Mouse (Mus musculus) stomach, embryonic 14.5 days (tissue): Measurements from ENCODE around the gene Fto. TPM values are rescaled to one million over a fixed set of nuclear protein-coding genes. Genes with fewer than 3 reads are reported as not detected.

Experiments
- ATAC-seq: fragments of 200-750 bp; cut with Nextera tagmentation; 2 replicates; pipeline ENCODE4 v1.8.0; 2017; ENCODE audit warnings: low read depth, moderate TSS enrichment; ENCODE audit not compliant: insufficient number of reproducible peaks, insufficient read depth, low FRiP score
- H3K27ac ChIP-seq: fragments of 300-500 bp; sonication (generic); 2 replicates; pipeline ENCODE4 v1.5.1; 2014; ENCODE audit warnings: mild to moderate bottlenecking, low read length, moderate library complexity, mixed read lengths
- H3K27me3 ChIP-seq: fragments of 300-500 bp; sonication (generic); 2 replicates; pipeline ENCODE4 v1.6.1; 2014; ENCODE audit warnings: low read length, control low read depth, mixed read lengths; ENCODE audit not compliant: control insufficient read depth, insufficient read depth
- H3K36me3 ChIP-seq: fragments of 300-500 bp; sonication (generic); 2 replicates; pipeline ENCODE4 v1.6.1; 2014; ENCODE audit warnings: mild to moderate bottlenecking, control low read depth, low read length, moderate library complexity, mixed read lengths; ENCODE audit not compliant: control insufficient read depth, insufficient read depth
- H3K4me1 ChIP-seq: fragments of 300-500 bp; sonication (generic); 2 replicates; pipeline ENCODE4 v1.6.1; 2014; ENCODE audit warnings: low read length, control low read depth, mixed read lengths; ENCODE audit not compliant: control insufficient read depth, insufficient read depth
- H3K4me2 ChIP-seq: fragments of 300-500 bp; sonication (generic); replicated peaks from 2 replicates; pipeline ENCODE4 v1.6.1; 2014; ENCODE audit warnings: low read depth, low read length, control low read depth
- H3K4me3 ChIP-seq: fragments of 300-500 bp; sonication (generic); 2 replicates; pipeline ENCODE4 v1.5.1; 2014; ENCODE audit warnings: low read depth, low read length, control low read depth
- H3K9ac ChIP-seq: fragments of 300-500 bp; sonication (generic); replicated peaks from 2 replicates; pipeline ENCODE4 v1.6.1; 2014; ENCODE audit warnings: low read depth, mild to moderate bottlenecking, control low read depth, low read length, moderate library complexity, mixed read lengths
- H3K9me3 ChIP-seq: fragments of 300-500 bp; sonication (generic); 2 replicates; pipeline ENCODE4 v1.6.1; 2016; ENCODE audit warnings: low read depth, low read length, control low read depth; ENCODE audit not compliant: control insufficient read depth
- WGBS: fragments of 180-500 bp; shearing (Covaris S2); extraction: QIAGEN DNeasy Blood & Tissue Kit; methylation state at CpG from one replicate; pipeline ENCODE4 v1.1.7; 2014; 5-methylcytosine and 5-hydroxymethylcytosine counted together
- polyA plus RNA-seq: library from polyadenylated mRNA; unstranded; fragments of >200 nt; fragmentation: Nextera tagmentation; extraction: Ambion mirVana; gene quantifications from 2 replicates; pipeline ENCODE4 v1.2.1, GENCODE M21; 2014

The Fto gene
- polyA plus RNA-seq, 1 experiment from 2014 or later: 89.6 TPM

DNA sequence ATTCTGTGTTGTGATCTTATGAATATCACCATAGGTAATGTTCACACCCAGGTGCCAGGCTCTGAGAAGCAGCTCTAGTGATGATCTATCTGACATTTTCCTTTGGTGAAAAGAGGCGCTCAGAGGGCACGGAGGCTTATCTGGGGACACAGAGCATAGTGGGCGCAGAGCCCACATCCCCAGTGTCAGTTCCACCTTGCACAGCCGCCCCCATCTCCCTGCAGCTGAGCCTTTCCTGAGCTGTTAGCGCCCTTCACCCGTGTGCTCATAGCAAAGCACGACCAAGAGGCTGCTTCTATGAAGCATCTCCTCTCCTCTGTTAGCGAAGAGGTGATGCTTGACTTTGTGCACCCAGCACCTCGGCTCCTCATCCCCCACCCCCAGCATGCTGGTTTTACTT, 185.3 kb downstream of the Fto start:
- no peaks in the 10 kb centered on the region for H3K27me3 ChIP-seq
- ATAC-seq: no peak
- H3K4me2 ChIP-seq: no peak overlapping the region
- H3K27ac ChIP-seq: no peak overlapping the region
- 0 out of 2 replicates have a peak, but pooled peaks cover 2% of the 10 kb centered on the region for H3K4me1 ChIP-seq
- H3K9me3 ChIP-seq: no peaks in the 10 kb centered on the region
- H3K36me3 ChIP-seq: no peaks in the 10 kb centered on the region
- H3K9ac ChIP-seq: no peak overlapping the region
- H3K4me3 ChIP-seq: no peak overlapping the region
- 84% methylated on average over 9 of the region's 9 CpGs for WGBS

DNA sequence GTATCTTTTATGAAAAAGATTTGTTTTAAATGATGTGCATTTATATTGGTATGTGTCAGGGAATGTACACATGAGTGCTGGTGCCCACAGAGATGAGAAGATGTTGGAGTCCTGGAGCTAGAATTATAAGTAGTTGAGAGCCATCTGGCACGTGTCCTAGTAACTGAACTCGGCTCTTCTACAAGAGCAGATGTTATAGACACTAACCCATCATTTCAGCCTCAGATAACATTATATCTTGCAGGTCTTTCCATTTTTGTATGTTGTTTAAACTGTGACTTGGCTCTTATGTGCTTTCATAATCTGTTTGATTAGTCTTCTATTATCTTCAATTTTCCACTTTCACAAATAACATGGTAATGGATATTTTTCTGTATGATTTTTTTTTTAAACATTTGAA, 186.0 kb downstream of the Fto start:
- WGBS: 70% methylated on average over 2 of the region's 2 CpGs
- H3K27me3 ChIP-seq: no peaks in the 10 kb centered on the region
- ATAC-seq: no peak
- H3K4me2 ChIP-seq: no peak overlapping the region
- no peaks in the 10 kb centered on the region for H3K9me3 ChIP-seq
- H3K4me1 ChIP-seq: peaks cover 9% of the 10 kb centered on the region; the same call in 1 of the 2 replicates
- H3K4me3 ChIP-seq: no peak overlapping the region
- no peak overlapping the region for H3K27ac ChIP-seq
- no peaks in the 10 kb centered on the region for H3K36me3 ChIP-seq
- no peak overlapping the region for H3K9ac ChIP-seq

DNA sequence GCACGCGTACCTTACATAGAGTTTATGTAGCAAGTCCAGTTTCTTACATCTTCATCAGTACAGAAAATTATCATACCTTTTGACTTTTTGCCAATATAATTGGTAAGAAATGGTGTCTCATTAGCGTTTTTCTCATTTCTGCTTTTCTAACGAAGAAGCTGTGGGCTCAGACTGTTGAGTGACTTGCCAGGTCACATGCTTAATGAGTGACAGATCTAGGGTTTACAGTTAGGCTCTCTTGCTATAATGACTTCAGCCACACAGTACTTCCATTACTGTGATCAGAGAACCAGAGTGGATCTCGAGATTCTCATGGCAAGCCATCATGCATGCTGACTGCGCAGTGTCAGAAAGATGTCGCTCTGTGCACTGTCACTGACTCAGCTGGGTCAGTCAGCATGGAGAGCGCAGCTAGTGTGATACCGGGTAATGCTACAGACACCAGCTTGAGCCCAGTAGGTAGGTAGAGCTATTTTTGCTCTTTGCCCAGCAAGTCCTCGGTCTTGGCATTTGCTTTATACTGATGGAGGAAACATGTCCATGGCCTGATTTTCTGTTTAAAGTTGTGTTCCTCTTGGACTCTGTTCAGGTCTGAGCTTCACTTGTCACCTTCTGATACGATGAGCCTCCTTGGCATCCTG, 188.8 kb downstream of the Fto start:
- Histone ChIP-seq H3K4me2 (no peak overlapping the region), H3K27me3 (no peaks in the 10 kb centered on the region), H3K27ac (no peak overlapping the region), H3K36me3 (no peaks in the 10 kb centered on the region), H3K4me3 (no peak overlapping the region), H3K9ac (no peak overlapping the region), H3K4me1 (peaks cover 18% of the 10 kb centered on the region; the same call in 1 of the 2 replicates), H3K9me3 (no peaks in the 10 kb centered on the region)
- ATAC-seq: no peak
- WGBS: 88% methylated on average over 11 of the region's 11 CpGs

DNA sequence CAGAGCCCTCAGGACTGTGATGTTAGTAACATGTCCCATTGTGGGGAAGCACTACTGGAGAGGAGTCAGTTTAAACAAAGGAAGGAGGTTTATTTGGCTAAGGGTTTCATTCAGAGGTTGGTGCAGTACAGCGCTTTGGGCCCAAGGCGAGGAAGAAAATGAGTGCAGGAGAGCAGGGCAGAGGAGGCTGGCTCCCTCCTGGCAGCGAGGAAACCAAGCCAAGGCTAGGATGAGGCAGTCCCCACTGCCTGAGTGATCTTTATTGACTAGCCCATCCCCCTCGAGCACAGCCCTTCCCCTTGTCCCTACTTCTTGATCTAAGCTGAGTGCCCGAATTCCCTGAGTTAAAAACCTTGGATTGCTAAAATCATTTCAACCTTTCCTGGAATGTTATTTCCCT, 189.5 kb downstream of the Fto start:
- H3K27me3 ChIP-seq: no peaks in the 10 kb centered on the region
- H3K9me3 ChIP-seq: no peaks in the 10 kb centered on the region
- no peak overlapping the region for H3K27ac ChIP-seq
- H3K36me3 ChIP-seq: no peaks in the 10 kb centered on the region
- H3K9ac ChIP-seq: no peak overlapping the region
- H3K4me3 ChIP-seq: no peak overlapping the region
- no peak for ATAC-seq
- peaks cover 23% of the 10 kb centered on the region; the same call in 1 of the 2 replicates for H3K4me1 ChIP-seq
- WGBS: 50% methylated on average over 5 of the region's 5 CpGs
- H3K4me2 ChIP-seq: no peak overlapping the region

DNA sequence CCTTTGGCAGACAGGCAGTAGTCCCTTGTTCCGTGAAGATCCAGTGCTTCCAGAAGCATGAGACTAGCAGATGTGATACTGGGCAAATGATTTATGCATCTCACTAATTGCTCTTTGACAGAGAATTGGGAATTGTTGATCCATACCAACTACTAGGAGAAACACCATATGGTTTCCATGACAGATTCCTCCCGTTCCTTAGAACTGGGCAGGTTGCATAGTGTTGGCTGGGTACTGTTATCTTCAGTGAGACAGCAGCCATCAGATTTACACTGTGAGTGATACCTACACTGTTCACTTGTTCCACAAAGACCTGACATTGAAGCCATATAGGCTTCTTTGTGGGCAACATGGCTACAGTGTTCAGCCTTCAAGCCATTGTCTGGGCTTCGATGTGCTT, 191.0 kb downstream of the Fto start:
- Histone ChIP-seq H3K4me3 (no peak overlapping the region), H3K4me1 (peaks cover 23% of the 10 kb centered on the region; the same call in 1 of the 2 replicates), H3K9ac (no peak overlapping the region), H3K36me3 (no peaks in the 10 kb centered on the region), H3K27ac (no peak overlapping the region; the same call in 1 of the 2 replicates), H3K4me2 (no peak overlapping the region), H3K9me3 (no peaks in the 10 kb centered on the region), H3K27me3 (no peaks in the 10 kb centered on the region)
- 72% methylated on average over 3 of the region's 3 CpGs for WGBS
- no peak for ATAC-seq

DNA sequence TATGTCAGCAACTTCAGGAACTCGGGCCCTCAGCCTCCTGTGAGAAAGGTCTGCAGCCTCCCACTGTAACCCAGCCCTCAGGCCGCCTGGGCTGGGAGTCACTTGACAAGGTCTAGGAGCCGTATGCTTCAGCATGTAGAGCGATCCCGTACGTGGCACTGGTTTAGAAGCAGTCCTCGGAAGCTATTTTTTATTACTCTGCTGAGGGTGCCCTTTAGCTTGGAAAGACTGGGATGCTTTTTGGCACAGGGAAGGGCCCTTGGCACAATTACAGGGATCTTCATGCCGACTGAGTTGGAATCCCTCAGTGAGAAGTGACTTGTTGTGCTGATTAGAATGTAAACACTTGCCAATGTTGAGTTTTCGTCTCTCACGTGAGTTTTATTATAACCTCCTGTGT, 191.6 kb downstream of the Fto start:
- H3K9me3 ChIP-seq: no peaks in the 10 kb centered on the region
- H3K36me3 ChIP-seq: no peaks in the 10 kb centered on the region
- no peak for ATAC-seq
- 38% methylated on average over 10 of the region's 10 CpGs for WGBS
- no peak overlapping the region for H3K4me3 ChIP-seq
- peaks cover 23% of the 10 kb centered on the region; the same call in 1 of the 2 replicates for H3K4me1 ChIP-seq
- no peak overlapping the region for H3K4me2 ChIP-seq
- H3K9ac ChIP-seq: no peak overlapping the region
- H3K27ac ChIP-seq: peak overlapping the region; percentile 10; the same call in 1 of the 2 replicates
- no peaks in the 10 kb centered on the region for H3K27me3 ChIP-seq

DNA sequence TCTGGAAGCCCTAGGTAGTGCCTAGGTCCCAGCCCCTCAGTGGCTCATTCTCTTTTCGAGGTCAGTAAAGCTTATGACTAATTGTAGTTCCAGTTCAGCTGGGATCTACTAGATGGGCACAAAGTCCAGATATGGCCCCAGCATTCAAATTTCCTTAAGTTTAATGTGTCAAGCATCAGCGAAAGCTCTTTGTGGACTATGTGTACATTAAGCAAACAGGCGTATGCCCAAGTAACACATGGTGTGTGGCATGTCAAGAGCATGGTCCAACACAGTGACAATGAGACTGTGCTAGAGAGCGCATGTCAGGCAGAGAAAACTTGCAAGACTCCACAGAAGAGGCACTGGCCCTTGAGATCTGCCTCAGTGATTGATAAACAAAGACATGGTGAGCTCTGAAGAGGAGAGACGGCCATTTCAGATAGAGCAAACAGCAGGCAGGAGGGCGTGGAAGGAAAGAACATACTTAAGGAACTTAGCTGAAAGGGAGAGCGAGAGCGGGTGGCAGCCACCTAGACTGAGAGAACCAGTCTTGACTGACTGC, 192.2 kb downstream of the Fto start:
- 66% methylated on average over 8 of the region's 8 CpGs for whole genome bisulfite sequencing
- ATAC-seq: peak; percentile 89
- H3K9ac ChIP-seq: no peak overlapping the region
- H3K27ac ChIP-seq: peak overlapping the region; percentile 66
- no peak overlapping the region for H3K4me3 ChIP-seq
- H3K4me2 ChIP-seq: no peak overlapping the region
- no peaks in the 10 kb centered on the region for H3K9me3 ChIP-seq
- peaks cover 23% of the 10 kb centered on the region; the same call in 1 of the 2 replicates for H3K4me1 ChIP-seq
- no peaks in the 10 kb centered on the region for H3K27me3 ChIP-seq
- H3K36me3 ChIP-seq: no peaks in the 10 kb centered on the region

DNA sequence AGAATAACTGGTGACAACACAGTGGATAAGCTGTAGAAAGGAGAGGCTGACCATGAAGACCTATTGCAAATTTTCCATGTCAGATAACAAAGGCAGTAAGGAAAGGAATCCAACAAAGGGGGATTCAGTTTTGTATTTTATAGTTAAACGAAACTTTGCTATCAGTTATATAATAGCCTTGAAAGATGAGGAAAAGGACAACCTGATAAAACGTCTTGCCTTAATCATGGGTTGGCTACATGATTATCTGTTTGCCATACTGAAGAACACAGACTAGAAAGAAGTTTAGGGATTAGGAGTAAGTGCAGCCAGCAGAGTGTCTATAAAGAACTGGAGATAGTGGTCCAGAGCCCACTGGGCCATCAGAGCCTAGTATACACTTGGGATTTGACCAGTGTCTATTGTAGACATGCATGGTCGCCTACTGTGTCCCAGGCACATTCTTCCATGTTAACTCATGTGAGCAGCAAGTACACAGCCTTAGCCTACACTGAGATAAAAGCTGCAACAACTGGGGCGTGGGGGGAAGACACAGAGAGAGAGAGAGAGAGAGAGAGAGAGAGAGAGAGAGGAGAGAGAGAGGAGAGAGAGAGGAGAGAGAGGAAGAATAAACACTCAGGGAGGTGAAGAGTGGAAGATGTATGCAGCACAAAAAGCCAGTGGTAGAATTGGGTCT, 192.8 kb downstream of the Fto start:
- no peaks in the 10 kb centered on the region for H3K36me3 ChIP-seq
- no peaks in the 10 kb centered on the region for H3K27me3 ChIP-seq
- H3K9me3 ChIP-seq: no peaks in the 10 kb centered on the region
- 71% methylated on average over 4 of the region's 4 CpGs for WGBS
- no peak overlapping the region for H3K9ac ChIP-seq
- H3K4me2 ChIP-seq: no peak overlapping the region
- H3K4me3 ChIP-seq: no peak overlapping the region
- ATAC-seq: no peak
- peaks cover 23% of the 10 kb centered on the region; the same call in 1 of the 2 replicates for H3K4me1 ChIP-seq
- peak overlapping the region; percentile 66 for H3K27ac ChIP-seq
